In the genomic region with DNA sequence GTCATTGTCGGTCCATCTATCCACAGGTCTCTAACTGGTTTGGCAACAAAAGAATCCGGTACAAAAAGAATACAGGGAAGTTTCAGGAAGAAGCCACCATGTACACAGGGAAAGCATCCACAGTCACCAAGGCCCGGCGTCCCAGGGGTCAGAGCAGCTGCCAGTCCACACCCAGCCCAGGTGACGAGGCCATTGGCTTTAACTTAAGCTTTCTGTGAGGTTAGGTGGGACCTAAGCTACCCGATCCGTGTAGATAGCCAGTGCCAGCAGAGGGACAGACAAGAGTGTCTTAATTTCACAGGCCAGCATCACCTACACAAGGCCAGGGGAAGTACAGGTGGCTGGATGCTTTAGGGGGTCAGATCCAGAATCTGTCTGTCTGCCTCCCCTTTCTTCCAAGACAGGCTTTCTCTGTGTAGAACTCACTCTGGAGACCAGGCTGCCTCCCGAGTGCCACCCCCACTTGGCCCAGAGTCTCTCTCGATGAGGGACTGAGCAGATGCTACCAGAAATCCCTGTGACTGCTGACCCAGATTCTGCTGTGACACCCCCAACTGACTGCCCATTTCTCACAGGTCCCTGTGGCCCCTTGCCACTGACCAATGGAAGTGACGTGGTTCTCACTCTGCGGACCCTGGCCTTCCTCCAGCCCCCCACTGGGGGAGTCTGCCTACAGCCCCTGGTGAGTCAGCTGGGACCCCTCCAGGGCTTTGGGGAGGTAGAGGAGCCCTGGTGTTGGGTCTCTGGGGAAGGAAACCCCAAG, we compare ENCODE assay signal across 12 mouse cellular contexts.
"Had no signal": no experiment of that assay in that cellular context is flagged by ENCODE, and none has a peak within 500 bp of the region (broad histone marks: within the 10 kb centered on the region; RNA-seq: fewer than 3 reads in every experiment).

No protein-coding gene starts in this region.

- H3K4me2 ChIP-seq: limb, embryonic 13.5 days; midbrain, embryonic 13.5 days; neural tube, embryonic 15.5 days; stomach, embryonic 15.5 days had no signal

- DNase-seq: kidney, postnatal 36 days; left cerebral cortex, postnatal 4 days; lung, adult 18-20 months; thymus, postnatal 36 days had no signal

- H3K9ac ChIP-seq: limb, embryonic 13.5 days; liver, embryonic 14.5 days; neural tube, embryonic 15.5 days; stomach, embryonic 15.5 days had no signal

- H3K4me1 ChIP-seq: midbrain, embryonic 13.5 days; neural tube, embryonic 15.5 days; stomach, embryonic 15.5 days had no signal

- H3K9me3 ChIP-seq: limb, embryonic 13.5 days; midbrain, embryonic 13.5 days; neural tube, embryonic 15.5 days; stomach, embryonic 15.5 days had no signal

- H3K36me3 ChIP-seq: limb, embryonic 13.5 days; stomach, embryonic 15.5 days had no signal

- H3K27ac ChIP-seq: kidney, postnatal 0 days; layer of hippocampus, adult 2 months; limb, embryonic 13.5 days; liver, embryonic 14.5 days; midbrain, embryonic 13.5 days; neural tube, embryonic 15.5 days; stomach, embryonic 15.5 days had no signal

- H3K4me3 ChIP-seq: layer of hippocampus, adult 2 months; limb, embryonic 13.5 days; midbrain, embryonic 13.5 days; myocyte; neural tube, embryonic 15.5 days; stomach, embryonic 15.5 days had no signal

- H3K27me3 ChIP-seq: limb, embryonic 13.5 days; midbrain, embryonic 13.5 days; neural tube, embryonic 15.5 days; stomach, embryonic 15.5 days had no signal
